Mouse (Mus musculus) stomach, postnatal 0 days (tissue): ENCODE results near the gene 9530068E07Rik. TPM values are rescaled to one million over a fixed set of nuclear protein-coding genes. Genes with fewer than 3 reads are reported as not detected.

ENCODE experiments used
- ATAC-seq: fragments of 200-750 bp; cut with Nextera tagmentation; 2 replicates; pipeline ENCODE4 v1.8.0; 2017; ENCODE audit not compliant: low FRiP score, low TSS enrichment
- DNase-seq: peaks from one replicate; pipeline ENCODE4 v3.0.0-alpha.2; 2016; ENCODE audit warnings: low spot score
- H3K27ac ChIP-seq: fragments of 300-500 bp; sonication (generic); replicated peaks from 2 replicates; pipeline ENCODE4 v1.5.1; 2014; ENCODE audit warnings: mild to moderate bottlenecking, control low read depth
- H3K27me3 ChIP-seq: fragments of 300-500 bp; sonication (generic); 2 replicates; pipeline ENCODE4 v1.6.1; 2014; ENCODE audit warnings: low read length; ENCODE audit not compliant: control insufficient read depth, insufficient read depth
- H3K36me3 ChIP-seq: fragments of 300-500 bp; sonication (generic); 2 replicates; pipeline ENCODE4 v1.6.1; 2014; ENCODE audit warnings: low read length, mixed read lengths; ENCODE audit not compliant: control insufficient read depth, insufficient read depth
- H3K4me1 ChIP-seq: fragments of 300-500 bp; sonication (generic); replicated peaks from 2 replicates; pipeline ENCODE4 v1.6.1; 2014; ENCODE audit warnings: antibody characterized with exemption; ENCODE audit not compliant: control insufficient read depth, insufficient read depth
- H3K4me2 ChIP-seq: fragments of 300-500 bp; sonication (generic); replicated peaks from 2 replicates; pipeline ENCODE4 v1.6.1; 2014; ENCODE audit warnings: low read depth, mild to moderate bottlenecking, control low read depth, moderate library complexity
- H3K4me3 ChIP-seq: fragments of 300-500 bp; sonication (generic); 2 replicates; pipeline ENCODE4 v1.5.1; 2014; ENCODE audit warnings: low read depth, low read length, control low read depth
- H3K9ac ChIP-seq: fragments of 300-500 bp; sonication (generic); 2 replicates; pipeline ENCODE4 v1.6.1; 2014; ENCODE audit warnings: mild to moderate bottlenecking, low read length, control low read depth, mixed read lengths
- H3K9me3 ChIP-seq: fragments of 300-500 bp; sonication (generic); 2 replicates; pipeline ENCODE4 v1.6.1; 2016; ENCODE audit warnings: low read length; ENCODE audit not compliant: control insufficient read depth
- CTCF ChIP-seq: IDR thresholded peaks from 2 replicates; pipeline ENCODE4 v1.5.1; 2016; ENCODE audit warnings: antibody characterized with exemption, low read depth, mild to moderate bottlenecking, moderate library complexity
- EP300 ChIP-seq: optimal IDR thresholded peaks from 2 replicates; pipeline ENCODE3; 2016; ENCODE audit warnings: antibody characterized with exemption
- WGBS: fragments of 180-500 bp; shearing (Covaris S2); extraction: QIAGEN DNeasy Blood & Tissue Kit; methylation state at CpG from one replicate; pipeline ENCODE4 v1.1.7; 2014; 5-methylcytosine and 5-hydroxymethylcytosine counted together
- polyA plus RNA-seq: library from polyadenylated mRNA; unstranded; fragments of >200 nt; fragmentation: Nextera tagmentation; extraction: Ambion mirVana; gene quantifications from 2 replicates; pipeline ENCODE4 v1.2.1, GENCODE M21; 2015

9530068E07Rik gene
- polyA plus RNA-seq, 1 experiment from 2014 or later: 104 TPM

DNA sequence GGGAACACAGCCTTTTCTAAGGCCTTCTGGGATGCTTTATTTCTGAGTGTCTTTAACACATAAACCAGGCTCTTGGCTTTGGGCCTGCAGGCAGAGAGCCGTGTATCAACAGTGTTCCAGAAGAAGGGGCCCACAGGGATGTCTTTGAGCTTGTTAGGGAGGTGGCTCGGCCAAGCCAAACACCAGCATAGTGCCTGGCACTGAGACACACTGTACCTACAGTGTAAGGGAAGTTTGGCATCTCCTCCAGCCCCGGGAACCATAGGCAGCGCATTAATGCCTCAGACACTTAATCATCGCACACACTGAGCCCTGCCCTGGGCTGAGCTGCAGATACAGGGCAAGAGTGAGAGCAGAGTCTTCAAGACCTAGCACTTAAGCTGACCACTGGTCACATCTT, 22.1 kb downstream of the 9530068E07Rik start:
- Histone ChIP-seq H3K9me3 (no peaks in the 10 kb centered on the region), H3K27ac (peak overlapping the region; percentile 58), H3K36me3 (no peaks in the 10 kb centered on the region), H3K4me1 (no peaks in the 10 kb centered on the region), H3K4me3 (no peak overlapping the region), H3K27me3 (no peaks in the 10 kb centered on the region), H3K9ac (no peak overlapping the region), H3K4me2 (no peak overlapping the region)
- WGBS: 38% methylated on average over 5 of the region's 5 CpGs
- DNase-seq (peak; percentile 34), ATAC-seq (peak; percentile 70)
- TF ChIP-seq EP300 (no peak), CTCF (no peak)

- Histone ChIP-seq H3K36me3 (no peaks in the 10 kb centered on the region), H3K9ac (no peak overlapping the region), H3K4me1 (no peaks in the 10 kb centered on the region), H3K27ac (no peak overlapping the region), H3K4me2 (no peak overlapping the region), H3K27me3 (no peaks in the 10 kb centered on the region), H3K4me3 (no peak overlapping the region), H3K9me3 (no peaks in the 10 kb centered on the region)
- DNase-seq: peak; percentile 28
- 41% methylated on average over 5 of the region's 5 CpGs for WGBS
- no peak for ATAC-seq
- no peak for TF ChIP-seq EP300
- TF ChIP-seq CTCF: no peak
Observed at GRCm38 (mm10) chr11:52419246-52419645, 23.0 kb downstream of the 9530068E07Rik start.

- ATAC-seq: no peak
- no peak overlapping the region for H3K27ac ChIP-seq
- TF ChIP-seq CTCF (no peak), EP300 (no peak)
- no peaks in the 10 kb centered on the region for H3K36me3 ChIP-seq
- no peak overlapping the region for H3K9ac ChIP-seq
- DNase-seq: no peak
- no peaks in the 10 kb centered on the region for H3K9me3 ChIP-seq
- WGBS: 83% methylated on average over 7 of the region's 7 CpGs
- H3K27me3 ChIP-seq: no peaks in the 10 kb centered on the region
- H3K4me2 ChIP-seq: no peak overlapping the region
- H3K4me1 ChIP-seq: no peaks in the 10 kb centered on the region
- no peak overlapping the region for H3K4me3 ChIP-seq
Observed at GRCm38 (mm10) chr11:52419861-52420260, 23.6 kb downstream of the 9530068E07Rik start.

DNA sequence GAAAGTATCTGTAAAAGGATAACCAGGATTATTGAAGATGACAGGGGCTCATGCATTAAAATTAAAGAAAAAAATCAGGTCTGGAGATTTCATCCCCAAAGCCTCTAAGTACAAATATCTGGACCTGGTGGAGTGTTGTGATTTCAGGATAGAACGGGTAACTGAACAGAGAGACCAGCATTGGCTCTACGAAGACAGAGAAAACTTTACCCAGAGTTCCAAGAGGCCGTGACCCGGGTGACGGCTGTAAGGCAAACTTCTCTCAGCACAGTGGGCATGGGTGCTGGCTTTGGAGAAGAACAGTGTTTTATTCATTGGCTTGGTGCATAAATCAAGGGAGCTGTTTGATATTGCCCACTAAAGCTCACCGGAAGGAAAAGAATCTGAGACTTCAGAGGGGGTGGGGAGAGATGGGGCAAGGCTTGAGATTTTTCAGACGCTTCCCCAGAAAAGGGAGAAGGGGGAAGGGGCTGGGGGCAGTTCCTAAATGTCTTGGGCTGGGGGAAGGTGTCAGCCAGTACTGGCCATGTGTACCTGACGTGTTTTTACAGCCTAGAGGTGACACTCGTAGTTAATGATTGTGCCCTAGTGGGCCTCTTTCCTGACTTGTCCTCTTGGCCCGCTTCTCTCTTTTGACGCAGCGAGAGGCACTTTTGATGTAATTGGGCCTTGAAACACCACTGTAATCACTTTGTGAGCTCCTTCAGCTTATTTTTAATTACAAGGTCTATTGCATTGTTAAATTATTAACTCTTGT, 24.2 kb downstream of the 9530068E07Rik start:
- 66% methylated on average over 12 of the region's 12 CpGs for WGBS
- no peaks in the 10 kb centered on the region for H3K9me3 ChIP-seq
- H3K27ac ChIP-seq: no peak overlapping the region
- H3K4me1 ChIP-seq: no peaks in the 10 kb centered on the region
- ATAC-seq: no peak
- H3K27me3 ChIP-seq: no peaks in the 10 kb centered on the region
- no peak overlapping the region for H3K4me2 ChIP-seq
- TF ChIP-seq CTCF (no peak), EP300 (no peak)
- H3K4me3 ChIP-seq: no peak overlapping the region
- no peaks in the 10 kb centered on the region for H3K36me3 ChIP-seq
- no peak for DNase-seq
- H3K9ac ChIP-seq: no peak overlapping the region

- H3K27me3 ChIP-seq: no peaks in the 10 kb centered on the region
- H3K36me3 ChIP-seq: no peaks in the 10 kb centered on the region
- no peaks in the 10 kb centered on the region for H3K4me1 ChIP-seq
- H3K9ac ChIP-seq: no peak overlapping the region
- no peaks in the 10 kb centered on the region for H3K9me3 ChIP-seq
- H3K4me3 ChIP-seq: no peak overlapping the region
- DNase-seq (peak; percentile 73), ATAC-seq (0 out of 2 replicates have a peak, but pooled peaks have one; percentile 9)
- no peak overlapping the region for H3K27ac ChIP-seq
- TF ChIP-seq CTCF: peak; percentile 98
- no peak for TF ChIP-seq EP300
- H3K4me2 ChIP-seq: no peak overlapping the region
- WGBS: 37% methylated on average over 12 of the region's 12 CpGs
Observed at GRCm38 (mm10) chr11:52421053-52421778, 25.0 kb downstream of the 9530068E07Rik start.

DNA sequence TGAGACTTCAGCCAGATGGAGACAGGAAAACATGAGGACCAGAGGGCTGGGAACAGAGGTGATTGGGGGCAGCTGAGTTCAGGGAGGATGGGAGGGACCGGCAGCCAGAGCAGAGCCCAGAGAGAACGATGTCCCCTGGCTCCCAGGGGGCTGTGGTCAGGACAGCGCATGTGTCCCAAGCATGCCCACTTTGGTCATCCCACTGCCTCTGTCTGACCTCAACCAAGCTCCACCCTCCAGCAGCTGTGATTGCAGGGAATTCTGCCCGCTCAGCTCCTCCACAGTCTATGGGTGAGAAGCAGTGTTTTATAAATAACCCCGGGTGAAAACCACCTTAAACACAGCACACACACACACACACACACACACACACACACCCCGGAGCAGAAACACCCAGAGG, 33.2 kb downstream of the 9530068E07Rik start:
- no peak overlapping the region for H3K9ac ChIP-seq
- ATAC-seq (no peak), DNase-seq (no peak)
- no peak for TF ChIP-seq CTCF
- no peak for TF ChIP-seq EP300
- H3K4me3 ChIP-seq: no peak overlapping the region
- H3K27ac ChIP-seq: no peak overlapping the region
- no peaks in the 10 kb centered on the region for H3K4me1 ChIP-seq
- WGBS: 58% methylated on average over 6 of the region's 6 CpGs
- H3K9me3 ChIP-seq: no peaks in the 10 kb centered on the region
- no peaks in the 10 kb centered on the region for H3K36me3 ChIP-seq
- no peak overlapping the region for H3K4me2 ChIP-seq
- H3K27me3 ChIP-seq: no peaks in the 10 kb centered on the region
